Mouse (Mus musculus): ENCODE measurements at regions not wholly inside any gene's neighbourhood (a gene's known extent, or its start where the extent isn't known, plus 50 kb on each side); places are given as distances from the start of the nearest gene placed in this dataset.

- H3K4me2 ChIP-seq, result no peak overlapping the region
- H3K9me3 ChIP-seq (replicated peaks), result no peaks in the 10 kb centered on the region
- H3K27me3 ChIP-seq (replicated peaks), result no peaks in the 10 kb centered on the region
- no peak overlapping the region for H3K9ac ChIP-seq
- peaks cover 6% of the 10 kb centered on the region; the same call in 1 of the 2 replicates for H3K4me1 ChIP-seq
- H3K4me3 ChIP-seq, result no peak overlapping the region
- no peak overlapping the region for H3K27ac ChIP-seq
- WGBS (ENCODE audit: insufficient replicate concordance), result 29% methylated on average over 9 of the region's 9 CpGs
- H3K36me3 ChIP-seq, result no peaks in the 10 kb centered on the region
- ATAC-seq, result no peak
Measured at GRCm38 (mm10) chr2:128240536-128241279, 114.9 kb downstream of the Bcl2l11 start.

DNA sequence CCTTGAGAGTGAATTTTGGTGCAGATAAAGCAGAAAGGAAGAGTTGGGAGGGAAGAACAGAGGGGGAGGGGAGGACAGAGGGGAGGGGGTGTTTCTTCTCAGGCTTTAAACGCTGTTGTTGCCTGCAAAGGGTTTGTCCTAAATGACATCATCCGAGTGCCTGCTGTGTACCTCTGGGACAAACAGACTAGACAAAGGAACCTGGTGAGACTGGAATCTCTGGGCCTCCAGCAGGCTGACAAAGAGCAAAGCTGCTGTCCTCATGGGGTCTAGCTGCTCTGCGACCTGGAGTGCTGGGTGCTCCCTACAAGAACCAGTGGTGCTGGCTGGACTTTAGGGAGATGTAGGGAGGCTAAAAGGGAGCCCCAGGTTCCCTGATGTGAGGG is 115.4 kb downstream of the Bcl2l11 start:
- Histone ChIP-seq H3K4me3 (no peak overlapping the region), H3K4me1 (peaks cover 6% of the 10 kb centered on the region; the same call in 1 of the 2 replicates), H3K27ac (no peak overlapping the region), H3K9ac (no peak overlapping the region), H3K27me3 (replicated peaks) (no peaks in the 10 kb centered on the region), H3K36me3 (no peaks in the 10 kb centered on the region), H3K4me2 (no peak overlapping the region), H3K9me3 (replicated peaks) (no peaks in the 10 kb centered on the region)
- WGBS (ENCODE audit: insufficient replicate concordance), result 16% methylated on average over 3 of the region's 3 CpGs
- ATAC-seq, result no peak

DNA sequence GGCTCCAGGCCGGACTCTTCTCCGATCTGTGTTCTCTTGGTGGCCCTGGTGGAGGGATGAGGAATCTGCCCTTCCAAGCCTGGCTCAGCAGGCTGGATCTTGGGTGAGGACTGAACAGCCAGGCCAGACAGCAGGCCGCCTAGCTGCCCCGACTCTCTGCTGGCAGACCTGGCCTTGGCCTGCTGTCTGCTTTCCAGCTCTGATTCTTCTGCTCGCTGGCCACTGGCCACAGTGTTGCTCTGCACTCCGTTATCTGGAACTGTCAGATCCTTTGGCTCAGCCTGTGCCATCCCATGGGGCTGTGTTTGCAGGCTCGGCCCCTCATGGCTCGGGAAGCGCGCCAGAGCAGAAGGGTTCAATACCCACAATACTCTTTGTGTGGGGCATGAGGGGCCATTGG is 119.7 kb downstream of the Bcl2l11 start:
- H3K9ac ChIP-seq, result no peak overlapping the region
- H3K36me3 ChIP-seq, result no peaks in the 10 kb centered on the region
- H3K4me3 ChIP-seq, result no peak overlapping the region
- no peak overlapping the region for H3K27ac ChIP-seq
- 72% methylated on average over 10 of the region's 10 CpGs for WGBS (ENCODE audit: insufficient replicate concordance)
- peaks cover under 1% of the 10 kb centered on the region; the same call in 1 of the 2 replicates for H3K4me1 ChIP-seq
- ATAC-seq, result no peak
- no peaks in the 10 kb centered on the region for H3K27me3 ChIP-seq (replicated peaks)
- H3K9me3 ChIP-seq (replicated peaks), result no peaks in the 10 kb centered on the region
- H3K4me2 ChIP-seq, result no peak overlapping the region

DNA sequence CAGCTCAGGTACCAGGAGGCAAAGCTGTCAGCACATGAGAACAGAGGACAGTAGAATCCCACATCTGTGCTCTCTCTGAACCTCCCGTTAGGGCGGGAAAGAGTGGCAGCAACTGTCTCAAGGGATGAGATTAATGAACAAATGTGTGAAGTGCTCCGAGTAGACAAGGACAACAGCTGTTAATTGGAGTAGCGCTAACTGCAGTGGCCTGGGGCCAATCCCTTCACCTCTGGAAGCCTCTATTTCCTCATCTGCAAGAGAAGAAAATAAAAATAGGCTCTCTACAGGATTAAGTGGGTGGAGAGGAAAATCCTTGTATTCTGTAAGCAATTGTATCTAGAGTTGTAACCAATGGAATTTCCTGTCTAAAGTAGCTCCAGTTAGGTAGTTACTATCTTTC is 122.1 kb downstream of the Bcl2l11 start:
- ATAC-seq, result no peak
- Histone ChIP-seq H3K9ac (no peak overlapping the region), H3K36me3 (no peaks in the 10 kb centered on the region), H3K4me2 (no peak overlapping the region), H3K4me1 (no peaks in the 10 kb centered on the region), H3K27me3 (replicated peaks) (no peaks in the 10 kb centered on the region), H3K9me3 (replicated peaks) (no peaks in the 10 kb centered on the region), H3K27ac (no peak overlapping the region), H3K4me3 (no peak overlapping the region)
- WGBS (ENCODE audit: insufficient replicate concordance), result 47% methylated on average over 4 of the region's 4 CpGs

GRCm38 (mm10) chr2:128249188-128249587 is 123.3 kb downstream of the Bcl2l11 start:
- ATAC-seq, result no peak
- no peaks in the 10 kb centered on the region for H3K27me3 ChIP-seq (replicated peaks)
- WGBS (ENCODE audit: insufficient replicate concordance), result 77% methylated on average over 4 of the region's 4 CpGs

DNA sequence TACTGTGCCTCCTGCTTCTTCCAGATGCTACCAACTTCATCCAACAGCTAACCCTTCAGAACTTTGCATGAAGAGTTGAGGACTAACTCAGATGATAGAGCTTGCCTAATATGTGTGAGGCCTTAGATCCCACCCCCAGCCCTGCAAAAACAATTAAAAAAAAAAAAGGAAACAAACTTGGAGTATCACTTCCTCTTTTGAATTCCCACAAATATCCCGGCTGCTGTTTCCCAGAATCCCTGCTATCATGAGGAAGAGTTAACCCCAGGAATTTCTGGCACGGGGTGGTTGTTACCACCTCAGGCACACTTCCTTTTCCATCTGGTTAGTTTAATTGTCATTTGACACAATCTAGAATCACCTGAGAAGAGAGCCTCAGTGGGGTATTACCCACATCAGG is 123.8 kb downstream of the Bcl2l11 start:
- H3K9me3 ChIP-seq (replicated peaks), result no peaks in the 10 kb centered on the region
- no peaks in the 10 kb centered on the region for H3K4me1 ChIP-seq
- H3K4me2 ChIP-seq, result no peak overlapping the region
- no peak overlapping the region for H3K9ac ChIP-seq
- H3K36me3 ChIP-seq, result no peaks in the 10 kb centered on the region
- H3K27ac ChIP-seq, result no peak overlapping the region
- H3K27me3 ChIP-seq (replicated peaks), result no peaks in the 10 kb centered on the region
- H3K4me3 ChIP-seq, result no peak overlapping the region
- 46% methylated on average over 2 of the region's 2 CpGs for WGBS (ENCODE audit: insufficient replicate concordance)
- no peak for ATAC-seq

More at GRCm38 (mm10) chr2:128249188-128249587, 123.3 kb downstream of the Bcl2l11 start:
- no peak overlapping the region for H3K27ac ChIP-seq
- no peaks in the 10 kb centered on the region for H3K9me3 ChIP-seq (replicated peaks)
- H3K36me3 ChIP-seq, result no peaks in the 10 kb centered on the region
- H3K4me2 ChIP-seq, result no peak overlapping the region
- H3K4me1 ChIP-seq, result no peaks in the 10 kb centered on the region
- H3K4me3 ChIP-seq, result no peak overlapping the region
- H3K9ac ChIP-seq, result no peak overlapping the region

DNA sequence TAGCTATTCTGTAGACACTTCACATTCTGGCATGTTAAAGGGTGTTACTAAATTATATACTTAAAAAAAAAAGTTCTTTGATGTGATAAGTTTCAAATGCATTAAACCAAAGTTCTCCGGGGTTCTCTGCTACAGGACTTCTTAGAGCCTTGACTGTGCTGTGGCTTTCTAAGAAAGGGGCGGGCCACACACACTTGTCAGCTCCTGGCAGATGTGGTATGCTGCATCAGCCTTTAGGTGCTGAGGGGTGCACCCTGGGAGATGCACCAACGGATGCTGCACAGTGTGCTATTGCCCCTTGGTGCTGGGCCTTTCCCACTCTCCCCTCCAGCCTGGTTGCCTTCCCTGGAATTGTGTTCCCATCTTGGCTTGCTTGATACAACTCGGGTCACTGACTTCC is 125.0 kb downstream of the Bcl2l11 start:
- Histone ChIP-seq H3K9ac (no peak overlapping the region), H3K4me1 (no peaks in the 10 kb centered on the region), H3K27ac (no peak overlapping the region), H3K4me2 (no peak overlapping the region), H3K4me3 (no peak overlapping the region), H3K36me3 (no peaks in the 10 kb centered on the region), H3K27me3 (replicated peaks) (no peaks in the 10 kb centered on the region), H3K9me3 (replicated peaks) (no peaks in the 10 kb centered on the region)
- no peak for ATAC-seq
- 57% methylated on average over 4 of the region's 4 CpGs for WGBS (ENCODE audit: insufficient replicate concordance)

DNA sequence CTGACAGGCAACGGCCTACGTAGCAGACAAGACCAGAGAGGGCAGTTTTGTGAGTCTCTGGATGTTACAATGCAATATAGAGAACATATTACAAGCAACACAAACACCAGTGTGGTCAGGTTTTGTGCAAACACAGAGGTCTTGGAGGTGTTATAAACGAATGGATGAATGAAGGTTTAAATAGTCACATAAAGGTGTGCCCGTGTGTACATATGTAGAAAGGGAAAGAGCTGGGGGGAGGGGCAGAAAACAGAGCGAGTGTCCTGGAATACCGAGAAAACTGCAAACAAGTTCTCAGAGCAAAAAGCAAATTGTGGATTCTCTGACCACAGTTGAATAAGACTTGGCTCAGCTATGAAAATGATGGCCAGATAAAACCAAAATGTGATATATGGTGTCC is 130.8 kb downstream of the Bcl2l11 start:
- no peak overlapping the region for H3K4me3 ChIP-seq
- H3K27ac ChIP-seq, result no peak overlapping the region
- no peaks in the 10 kb centered on the region for H3K36me3 ChIP-seq
- no peaks in the 10 kb centered on the region for H3K4me1 ChIP-seq
- ATAC-seq, result no peak
- 58% methylated on average over 6 of the region's 6 CpGs for WGBS (ENCODE audit: insufficient replicate concordance)
- peaks cover 15% of the 10 kb centered on the region; the same call in 1 of the 2 replicates for H3K27me3 ChIP-seq (replicated peaks)
- H3K9me3 ChIP-seq (replicated peaks), result no peaks in the 10 kb centered on the region
- H3K9ac ChIP-seq, result no peak overlapping the region
- H3K4me2 ChIP-seq, result no peak overlapping the region

- ATAC-seq, result no peak
- WGBS (ENCODE audit: insufficient replicate concordance), result 70% methylated on average over 9 of the region's 9 CpGs
- no peaks in the 10 kb centered on the region for H3K4me1 ChIP-seq
Measured at GRCm38 (mm10) chr2:128257262-128257661, 131.4 kb downstream of the Bcl2l11 start.

DNA sequence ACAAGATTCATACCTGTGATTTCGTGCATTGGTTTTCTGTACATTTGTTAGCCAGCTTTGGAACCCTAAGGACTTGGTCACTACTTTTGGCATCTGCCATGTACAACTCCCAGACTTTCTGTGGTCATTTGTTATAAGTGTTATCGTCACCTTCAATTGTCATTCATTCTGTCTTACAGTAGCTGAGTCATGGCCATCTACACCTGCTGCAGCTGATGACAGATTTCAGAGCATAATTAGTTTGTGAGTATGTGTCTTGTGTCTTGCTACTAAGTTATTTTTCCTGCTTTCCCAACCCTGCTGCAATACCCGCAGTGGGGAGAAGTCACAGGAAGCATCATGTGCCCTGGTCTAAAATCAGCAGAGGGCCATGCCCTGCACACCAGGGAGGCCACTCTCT is 138.0 kb downstream of the Bcl2l11 start:
- 61% methylated on average over 3 of the region's 3 CpGs for WGBS (ENCODE audit: insufficient replicate concordance)
- Histone ChIP-seq H3K27me3 (replicated peaks) (peaks cover 6% of the 10 kb centered on the region; the same call in 1 of the 2 replicates), H3K9ac (no peak overlapping the region), H3K36me3 (no peaks in the 10 kb centered on the region), H3K4me2 (no peak overlapping the region), H3K4me1 (no peaks in the 10 kb centered on the region), H3K9me3 (replicated peaks) (no peaks in the 10 kb centered on the region), H3K4me3 (no peak overlapping the region), H3K27ac (no peak overlapping the region)
- ATAC-seq, result no peak

More at GRCm38 (mm10) chr2:128257262-128257661, 131.4 kb downstream of the Bcl2l11 start:
- Histone ChIP-seq H3K36me3 (no peaks in the 10 kb centered on the region), H3K27ac (no peak overlapping the region), H3K4me3 (no peak overlapping the region), H3K9me3 (replicated peaks) (no peaks in the 10 kb centered on the region), H3K4me2 (no peak overlapping the region), H3K9ac (no peak overlapping the region), H3K27me3 (replicated peaks) (peaks cover 15% of the 10 kb centered on the region; the same call in 1 of the 2 replicates)

DNA sequence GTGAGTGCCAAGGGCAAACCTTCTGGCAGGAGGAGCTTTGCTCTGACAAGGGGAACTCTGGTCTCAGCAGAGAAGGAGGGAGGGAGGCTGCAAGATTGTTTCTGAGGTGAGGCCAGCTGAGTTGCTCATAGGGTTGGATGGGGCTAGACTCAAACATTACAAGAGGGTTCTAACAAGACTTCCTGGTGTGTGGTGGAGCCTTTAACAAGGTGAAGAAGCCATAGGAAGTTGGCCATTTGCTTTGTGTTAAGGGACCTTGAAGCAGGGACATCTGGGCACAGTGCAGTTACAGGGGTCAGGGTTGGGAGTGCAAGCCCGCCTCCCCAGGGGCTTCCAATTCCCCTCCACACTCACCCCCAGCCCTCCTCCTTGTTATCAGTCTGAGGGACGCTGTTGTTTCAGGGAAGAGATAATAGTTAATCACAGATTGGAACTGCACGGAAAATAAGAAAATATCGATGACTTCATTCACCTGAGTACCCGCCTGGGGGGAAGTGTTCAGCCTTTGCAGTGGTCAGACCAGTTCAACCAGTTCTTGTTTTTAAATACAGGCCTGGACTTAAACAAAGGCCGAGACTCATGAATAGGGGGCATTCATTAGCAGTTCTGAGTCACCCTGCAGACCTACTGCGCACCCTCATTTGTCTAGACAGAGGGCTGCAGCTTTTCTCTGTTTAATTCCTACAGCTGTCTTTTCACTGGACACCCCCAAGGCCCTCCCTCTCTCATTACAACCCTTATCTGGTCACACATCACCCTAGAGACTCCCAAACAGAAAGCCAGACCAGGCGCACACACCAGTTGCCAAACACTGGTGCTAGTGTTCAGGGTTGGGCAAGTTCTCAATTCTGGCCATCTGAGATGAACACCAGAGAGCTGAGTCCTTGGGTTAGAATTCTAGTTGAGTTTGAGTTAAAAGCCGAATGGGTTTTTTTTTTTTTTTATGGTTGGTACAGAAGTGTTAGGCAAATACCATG is 139.5 kb downstream of the Bcl2l11 start:
- 40% methylated on average over 9 of the region's 9 CpGs for WGBS (ENCODE audit: insufficient replicate concordance)
- no peak overlapping the region for H3K27ac ChIP-seq
- H3K4me2 ChIP-seq, result no peak overlapping the region
- H3K27me3 ChIP-seq (replicated peaks), result no peaks in the 10 kb centered on the region
- H3K9ac ChIP-seq, result no peak overlapping the region
- no peak overlapping the region for H3K4me3 ChIP-seq
- no peaks in the 10 kb centered on the region for H3K36me3 ChIP-seq
- ATAC-seq, result no peak
- H3K9me3 ChIP-seq (replicated peaks), result no peaks in the 10 kb centered on the region
- H3K4me1 ChIP-seq, result no peaks in the 10 kb centered on the region
